Mouse (Mus musculus) forebrain, postnatal 0 days (tissue): ENCODE results near the gene Tcf7l1. TPM values are rescaled to one million over a fixed set of nuclear protein-coding genes. Genes with fewer than 3 reads are reported as not detected.

Experiments
- ATAC-seq: fragments of 200-750 bp; cut with Nextera tagmentation; 2 replicates; pipeline ENCODE4 v1.8.0; 2017; ENCODE audit warnings: mild to moderate bottlenecking, moderate library complexity
- DNase-seq: peaks from one replicate; pipeline ENCODE4 v3.0.0-alpha.2; 2015
- H3K27ac ChIP-seq: fragments of 300-500 bp; sonication (generic); 2 replicates; pipeline ENCODE4 v1.5.1; 2014; ENCODE audit warnings: low read depth, mild to moderate bottlenecking, antibody characterized with exemption, low read length, moderate library complexity, mixed read lengths
- H3K27me3 ChIP-seq: fragments of 300-500 bp; sonication (generic); 2 replicates; pipeline ENCODE4 v1.6.1; 2014; ENCODE audit warnings: mild to moderate bottlenecking, low read length, mixed read lengths; ENCODE audit not compliant: insufficient read depth
- H3K36me3 ChIP-seq: fragments of 300-500 bp; sonication (generic); 2 replicates; pipeline ENCODE4 v1.6.1; 2014; ENCODE audit warnings: mild to moderate bottlenecking, moderate library complexity; ENCODE audit not compliant: insufficient read depth
- H3K4me1 ChIP-seq: fragments of 300-500 bp; sonication (generic); 2 replicates; pipeline ENCODE4 v1.6.1; 2014; ENCODE audit warnings: antibody characterized with exemption; ENCODE audit not compliant: insufficient read depth
- H3K4me2 ChIP-seq: fragments of 300-500 bp; sonication (generic); 2 replicates; pipeline ENCODE4 v1.6.1; 2014; ENCODE audit warnings: low read depth, mild to moderate bottlenecking, moderate library complexity
- H3K4me3 ChIP-seq: fragments of 300-500 bp; sonication (generic); 2 replicates; pipeline ENCODE4 v1.5.1; 2014; ENCODE audit warnings: low read depth, low read length, mixed read lengths
- H3K9ac ChIP-seq: fragments of 300-500 bp; sonication (generic); 2 replicates; pipeline ENCODE4 v1.6.1; 2014; ENCODE audit warnings: mild to moderate bottlenecking
- H3K9me3 ChIP-seq: fragments of 300-500 bp; sonication (generic); 2 replicates; pipeline ENCODE4 v1.6.1; 2016; ENCODE audit warnings: low read length
- CTCF ChIP-seq: sonication (generic); IDR thresholded peaks from 2 replicates; pipeline ENCODE4 v1.5.1; 2016; ENCODE audit warnings: antibody characterized with exemption, control low read depth, low read depth
- WGBS: fragments of 180-500 bp; shearing (Covaris S2); extraction: QIAGEN DNeasy Blood & Tissue Kit; methylation state at CpG from one replicate; pipeline ENCODE4 v1.1.7; 2014; 5-methylcytosine and 5-hydroxymethylcytosine counted together
- polyA plus RNA-seq: library from polyadenylated mRNA; unstranded; fragments of >200 nt; fragmentation: Nextera tagmentation; extraction: Ambion mirVana; gene quantifications from 2 replicates; pipeline ENCODE4 v1.2.1, GENCODE M21; 2015
- total RNA-seq: library from RNA; depleted of rRNA; stranded (reverse); fragments of >200 nt; gene quantifications from 2 replicates; pipeline ENCODE4 v1.2.3, GENCODE M21; 2014

Tcf7l1 gene
- total and polyA plus RNA-seq, 2 experiments from 2014 or later: 1.1 to 4.5 TPM

DNA sequence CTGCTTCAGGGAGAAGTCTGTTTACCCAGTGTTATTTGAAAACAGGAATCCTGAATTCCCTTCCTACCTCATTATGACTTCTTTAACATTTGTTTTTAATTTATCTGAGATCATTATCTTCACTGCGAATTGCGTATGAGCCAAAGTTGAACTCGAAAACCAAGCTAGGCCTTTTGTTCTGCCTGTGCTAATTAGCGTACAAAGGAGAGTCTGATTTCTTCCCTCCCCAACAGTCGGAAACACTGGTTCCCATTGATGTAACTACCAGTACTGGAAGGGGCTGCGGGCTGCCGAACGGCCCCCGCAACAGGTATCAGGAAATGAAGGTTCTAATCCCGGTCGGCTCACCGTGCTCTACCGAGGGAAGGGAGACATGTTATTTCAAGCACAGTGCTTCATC is 19.7 kb downstream of the Tcf7l1 start:
- Histone ChIP-seq H3K27me3 (no peaks in the 10 kb centered on the region), H3K4me1 (no peaks in the 10 kb centered on the region), H3K36me3 (no peaks in the 10 kb centered on the region), H3K4me2 (no peak overlapping the region), H3K27ac (no peak overlapping the region), H3K4me3 (no peak overlapping the region), H3K9me3 (no peaks in the 10 kb centered on the region), H3K9ac (no peak overlapping the region)
- no peak for TF ChIP-seq CTCF
- ATAC-seq (no peak), DNase-seq (peak; percentile 3)
- 43% methylated on average over 13 of the region's 13 CpGs for WGBS

DNA sequence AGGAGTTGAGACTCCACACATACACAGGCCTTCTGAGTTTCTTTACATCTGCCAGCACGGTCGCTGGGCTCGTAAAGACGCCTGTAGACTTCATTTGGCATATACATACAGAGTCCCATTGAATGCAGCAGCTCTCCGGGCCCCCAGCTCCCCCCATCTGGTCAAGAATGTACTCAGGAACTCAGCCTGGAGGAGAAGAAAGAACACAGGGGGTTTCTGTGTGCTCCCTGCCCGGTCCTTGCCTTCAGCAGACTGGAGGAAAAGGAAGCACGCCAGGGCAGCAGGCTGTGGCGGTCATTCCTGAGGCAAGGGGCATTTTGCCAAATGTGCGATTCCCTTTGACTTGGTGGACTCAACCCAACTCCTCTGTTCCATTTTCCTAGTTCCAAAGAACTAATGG is 20.2 kb downstream of the Tcf7l1 start:
- ATAC-seq: peak; percentile 73
- H3K4me1 ChIP-seq: no peaks in the 10 kb centered on the region
- 35% methylated on average over 9 of the region's 9 CpGs for WGBS

GRCm38 (mm10) chr6:72768097-72768496 is 21.0 kb downstream of the Tcf7l1 start:
- Histone ChIP-seq H3K27me3 (no peaks in the 10 kb centered on the region), H3K4me3 (no peak overlapping the region), H3K9ac (no peak overlapping the region), H3K4me2 (no peak overlapping the region), H3K36me3 (no peaks in the 10 kb centered on the region), H3K9me3 (no peaks in the 10 kb centered on the region), H3K4me1 (no peaks in the 10 kb centered on the region), H3K27ac (no peak overlapping the region)
- 94% methylated on average over 9 of the region's 9 CpGs for WGBS
- ATAC-seq: no peak
- no peak for DNase-seq
- TF ChIP-seq CTCF: no peak

More for the DNA sequence above, 20.2 kb downstream of the Tcf7l1 start:
- Histone ChIP-seq H3K9ac (no peak overlapping the region), H3K27ac (no peak overlapping the region), H3K4me2 (no peak overlapping the region), H3K4me3 (no peak overlapping the region), H3K36me3 (no peaks in the 10 kb centered on the region), H3K9me3 (no peaks in the 10 kb centered on the region), H3K27me3 (no peaks in the 10 kb centered on the region)
- peak; percentile 60 for DNase-seq
- TF ChIP-seq CTCF: no peak

GRCm38 (mm10) chr6:72763616-72764015 is 25.4 kb downstream of the Tcf7l1 start:
- Histone ChIP-seq H3K4me3 (no peak overlapping the region), H3K27ac (no peak overlapping the region), H3K9ac (no peak overlapping the region), H3K4me1 (no peaks in the 10 kb centered on the region), H3K27me3 (no peaks in the 10 kb centered on the region), H3K4me2 (no peak overlapping the region), H3K36me3 (no peaks in the 10 kb centered on the region), H3K9me3 (no peaks in the 10 kb centered on the region)
- TF ChIP-seq CTCF: no peak
- WGBS: 75% methylated on average over 11 of the region's 11 CpGs
- DNase-seq (no peak), ATAC-seq (no peak)

DNA sequence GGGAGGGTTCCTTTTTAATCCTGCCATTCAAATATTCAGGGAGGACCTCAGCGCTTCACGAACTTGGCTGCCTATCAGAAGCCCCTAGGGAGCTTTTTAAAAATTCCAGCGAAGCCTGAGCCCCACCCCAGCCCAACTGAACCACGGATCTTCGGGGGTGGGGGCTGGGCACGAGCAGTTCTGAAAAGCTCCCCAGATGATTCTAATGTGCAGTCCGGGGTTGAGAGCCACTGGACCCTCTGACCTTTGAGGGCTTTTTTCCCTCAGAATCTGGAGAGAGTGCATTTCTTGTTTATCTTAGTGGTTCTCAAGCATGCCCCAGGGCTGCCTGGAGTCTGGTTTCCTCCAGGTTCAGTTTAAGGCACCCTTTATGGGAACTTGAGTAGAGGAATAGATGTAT is 27.4 kb downstream of the Tcf7l1 start:
- Histone ChIP-seq H3K9ac (no peak overlapping the region), H3K9me3 (no peaks in the 10 kb centered on the region), H3K27me3 (no peaks in the 10 kb centered on the region), H3K36me3 (no peaks in the 10 kb centered on the region), H3K4me1 (no peaks in the 10 kb centered on the region), H3K4me3 (no peak overlapping the region), H3K27ac (no peak overlapping the region), H3K4me2 (no peak overlapping the region)
- DNase-seq (no peak), ATAC-seq (no peak)
- TF ChIP-seq CTCF: no peak
- WGBS: 9% methylated on average over 7 of the region's 7 CpGs

- no peak for TF ChIP-seq CTCF
- no peaks in the 10 kb centered on the region for H3K36me3 ChIP-seq
- H3K4me3 ChIP-seq: no peak overlapping the region
- 38% methylated on average over 10 of the region's 10 CpGs for WGBS
- DNase-seq: no peak
- no peak overlapping the region for H3K27ac ChIP-seq
- no peaks in the 10 kb centered on the region for H3K27me3 ChIP-seq
- no peaks in the 10 kb centered on the region for H3K9me3 ChIP-seq
- no peak overlapping the region for H3K4me2 ChIP-seq
- no peak for ATAC-seq
- no peaks in the 10 kb centered on the region for H3K4me1 ChIP-seq
- no peak overlapping the region for H3K9ac ChIP-seq
Measured at GRCm38 (mm10) chr6:72758239-72759017, 30.6 kb downstream of the Tcf7l1 start.

DNA sequence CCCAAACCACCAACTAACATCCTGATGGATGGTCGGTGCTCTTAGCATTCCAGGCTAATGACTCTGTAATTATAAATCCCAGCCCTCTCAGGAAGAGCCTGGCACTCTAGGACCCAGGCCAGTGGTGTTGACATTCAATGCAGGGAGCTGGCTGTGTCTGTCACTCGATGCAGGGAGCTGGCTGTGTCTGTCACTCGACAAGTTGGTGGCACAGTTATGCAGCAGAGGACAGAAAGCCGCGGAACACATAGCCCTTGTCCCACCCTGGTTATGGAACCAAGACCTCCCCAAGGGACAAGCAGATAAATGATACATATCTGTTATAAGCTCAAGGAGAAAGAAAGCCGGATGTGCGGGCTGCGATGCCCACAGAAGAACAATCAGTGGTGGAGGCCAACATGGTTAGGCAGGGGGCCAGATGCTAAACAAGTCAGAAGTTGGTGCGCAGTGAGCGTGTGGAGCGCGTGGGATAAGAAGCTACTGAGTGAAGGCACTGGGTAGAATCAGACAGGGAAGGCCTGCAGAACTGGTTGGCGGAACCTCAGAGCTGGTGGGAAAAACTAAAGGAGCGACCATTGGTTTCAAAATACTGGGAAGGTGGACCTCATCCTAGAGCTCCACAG is 33.7 kb downstream of the Tcf7l1 start:
- H3K4me1 ChIP-seq: no peaks in the 10 kb centered on the region
- no peaks in the 10 kb centered on the region for H3K36me3 ChIP-seq
- ATAC-seq (peak; percentile 55), DNase-seq (no peak)
- no peaks in the 10 kb centered on the region for H3K27me3 ChIP-seq
- WGBS: 50% methylated on average over 14 of the region's 14 CpGs
- H3K4me3 ChIP-seq: no peak overlapping the region
- no peak overlapping the region for H3K9ac ChIP-seq
- no peak for TF ChIP-seq CTCF
- no peak overlapping the region for H3K27ac ChIP-seq
- no peak overlapping the region for H3K4me2 ChIP-seq
- H3K9me3 ChIP-seq: no peaks in the 10 kb centered on the region
